Mouse (Mus musculus): ENCODE measurements around the gene Gm13040.
"Not testable (repeated sequence)": the region's sequence is repeated elsewhere in the genome, so short reads cannot be mapped to it uniquely, and the experiment has no call there.

Gm13040 gene

GRCm38 (mm10) chr4:143535654-143536053 is at the start of gene Gm13040:
Gm13040 (plus strand) TSS chr4:143535954.
- not testable (repeated sequence) for DNase-seq (ENCODE audit: low spot score)

GRCm38 (mm10) chr4:143511043-143511442 is 24.7 kb upstream of the Gm13040 start, which contains the start of gene Gm13043:
Gm13043 (plus strand) TSS chr4:143511343.
- DNase-seq (ENCODE audit: low spot score) = no peak

- DNase-seq (ENCODE audit: low spot score) = not testable (repeated sequence)
Observed at GRCm38 (mm10) chr4:143551400-143551799, 15.6 kb downstream of the Gm13040 start, which contains the start of the genes BC080695 and Gm13057. BC080695 (plus strand) TSS chr4:143551700. Gm13057 (plus strand) TSS chr4:143551709.
